Mouse (Mus musculus): ENCODE results near the gene Hsd17b7.

GRCm38 (mm10) chr1:169968792-169969515 is at the start of gene Hsd17b7:
- TF ChIP-seq CHD2 (IDR thresholded peaks at IDR 0.05; ENCODE audit: low read depth, low read length) (no peak), MAFK (IDR thresholded peaks at IDR 0.05; ENCODE audit: insufficient read depth, low read depth, low read length) (no peak), HCFC1 (IDR thresholded peaks at IDR 0.05; ENCODE audit: borderline replicate concordance, insufficient read depth, low read length) (peak; percentile 50; the same call in 1 of the 2 replicates)

Measured in ES-E14 (cell line).